Mouse (Mus musculus) CH12.LX (cell line): ENCODE results near the gene Dmkn.

Experiments
- CHD2 ChIP-seq: IDR thresholded peaks from 2 replicates; pipeline ENCODE4 v1.6.1; 2011; ENCODE audit warnings: low read length, improper control_type of control experiment
- CTCF ChIP-seq, 2 experiments: IDR thresholded peaks in 1 of 2; conservative IDR thresholded peaks in 1 of 2; 2 replicates each; pipeline ENCODE4 v1.5.1; 2011 to 2012; ENCODE audit warnings: low read depth in 2 of 2, low read length in 2 of 2, improper control_type of control experiment in 1 of 2, inconsistent platforms in 1 of 2, mild to moderate bottlenecking in 1 of 2, moderate library complexity in 1 of 2
- TBP ChIP-seq: conservative IDR thresholded peaks from 2 replicates; pipeline ENCODE4 v1.6.1; 2011; ENCODE audit warnings: low read depth, low read length, improper control_type of control experiment
- ZNF384 ChIP-seq: IDR thresholded peaks from 2 replicates; pipeline ENCODE4 v1.6.1; 2012; ENCODE audit warnings: low read depth, low read length, improper control_type of control experiment, inconsistent platforms

DNA sequence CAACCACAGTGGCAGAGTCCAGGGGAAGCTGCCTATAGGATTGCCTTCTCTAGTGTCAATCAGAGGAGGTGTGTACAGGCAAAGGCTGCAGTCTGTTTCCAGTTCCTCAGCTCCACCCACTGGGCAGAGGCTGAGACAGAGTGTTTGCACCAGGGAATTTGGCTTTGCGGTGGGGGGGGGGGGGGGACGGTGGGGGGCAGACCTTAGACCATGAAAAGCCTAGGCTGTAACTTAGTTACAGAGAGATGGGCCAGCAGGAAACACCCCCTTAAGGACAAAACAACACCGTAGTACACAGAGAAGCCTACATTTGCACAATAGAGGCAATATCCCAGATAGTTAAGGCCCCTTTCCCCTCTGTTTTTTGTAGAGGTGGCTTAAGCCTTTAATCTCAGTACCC lies 6.6 kb upstream of the Dmkn start:
- TF ChIP-seq CHD2 (no peak), CTCF (conservative IDR thresholded peaks at IDR 0.05 in 1 of 2, IDR thresholded peaks at IDR 0.05 in 1 of 2; ENCODE audit: low read depth in 2 of 2, low read length in 2 of 2) (no peak), TBP (no peak), ZNF384 (no peak)
